Mouse (Mus musculus) ovary, postnatal 10 days (tissue): Measurements from ENCODE around the gene Chaf1a.

Source experiments
- DNase-seq: peaks from one replicate; pipeline ENCODE4 v3.0.0; 2022; ENCODE audit warnings: low spot score

The Chaf1a gene

DNA sequence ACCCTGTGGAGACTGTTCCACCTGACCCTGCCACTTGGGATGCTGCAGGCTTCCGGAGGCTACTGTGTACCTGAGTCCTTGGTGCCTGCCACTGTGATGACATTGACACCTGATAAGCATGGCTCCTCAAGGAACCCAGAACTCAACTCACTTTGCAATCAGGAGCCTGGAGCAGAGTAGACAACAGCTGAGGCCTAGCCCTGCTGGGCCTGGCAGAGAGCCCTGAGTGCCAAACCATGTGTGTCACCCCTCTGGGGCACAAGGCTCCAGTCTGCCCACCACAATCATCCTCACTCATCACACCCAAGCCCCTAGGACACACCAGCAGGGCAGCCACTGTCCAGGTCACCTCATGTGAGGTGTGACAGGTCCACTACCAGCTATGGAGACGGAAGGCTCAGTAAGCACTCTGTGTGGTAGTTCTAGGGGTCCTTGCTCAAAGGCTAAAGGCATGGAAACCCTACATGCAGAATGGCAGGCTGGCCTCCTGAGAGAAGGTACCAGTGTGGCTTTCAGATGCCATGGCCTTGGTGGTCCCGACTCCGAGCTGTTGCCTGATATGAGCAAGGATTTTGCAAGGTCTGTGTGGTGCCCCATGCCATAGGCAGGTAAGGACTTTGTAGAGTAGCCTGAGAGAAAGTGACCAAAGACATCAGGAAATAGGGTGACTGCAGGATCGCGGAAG, 19.7 kb upstream of the Chaf1a start:
- DNase-seq, result no peak

DNA sequence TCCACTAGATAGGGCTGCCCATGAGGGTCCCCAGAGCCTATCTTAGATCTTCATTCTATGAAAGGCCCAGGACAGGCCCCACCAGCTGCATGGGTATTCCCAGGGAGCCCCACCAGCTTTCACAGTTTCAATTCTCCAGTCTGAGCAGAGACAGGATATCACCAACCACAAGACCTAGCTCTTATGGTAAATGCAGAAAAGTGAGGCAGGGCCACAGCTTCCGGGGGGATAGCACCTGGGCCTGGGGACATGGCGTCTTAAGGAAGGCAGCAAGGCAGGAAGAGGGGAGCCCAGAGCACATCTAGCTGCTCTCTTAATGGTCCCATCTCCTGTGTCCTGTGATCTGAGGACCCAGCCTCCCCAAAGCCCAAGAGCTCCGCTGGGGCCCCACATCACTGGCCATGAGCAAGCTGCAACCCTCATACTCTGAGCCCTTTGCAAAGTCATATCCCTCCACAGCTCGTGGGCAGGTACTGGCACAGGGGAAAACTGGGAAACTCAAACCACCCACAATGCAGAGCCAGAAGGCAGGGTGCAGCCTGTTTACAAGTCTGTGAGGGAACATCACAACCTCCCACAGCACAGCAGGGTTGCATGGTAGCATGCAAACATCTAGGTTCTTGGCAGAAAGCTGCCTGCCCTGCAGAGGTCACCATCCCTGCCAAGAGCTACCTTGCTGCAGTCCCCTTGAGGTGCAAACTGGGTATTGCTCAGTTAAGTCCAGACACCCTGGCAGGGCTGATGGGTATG, 18.9 kb upstream of the Chaf1a start:
- DNase-seq, result no peak

DNA sequence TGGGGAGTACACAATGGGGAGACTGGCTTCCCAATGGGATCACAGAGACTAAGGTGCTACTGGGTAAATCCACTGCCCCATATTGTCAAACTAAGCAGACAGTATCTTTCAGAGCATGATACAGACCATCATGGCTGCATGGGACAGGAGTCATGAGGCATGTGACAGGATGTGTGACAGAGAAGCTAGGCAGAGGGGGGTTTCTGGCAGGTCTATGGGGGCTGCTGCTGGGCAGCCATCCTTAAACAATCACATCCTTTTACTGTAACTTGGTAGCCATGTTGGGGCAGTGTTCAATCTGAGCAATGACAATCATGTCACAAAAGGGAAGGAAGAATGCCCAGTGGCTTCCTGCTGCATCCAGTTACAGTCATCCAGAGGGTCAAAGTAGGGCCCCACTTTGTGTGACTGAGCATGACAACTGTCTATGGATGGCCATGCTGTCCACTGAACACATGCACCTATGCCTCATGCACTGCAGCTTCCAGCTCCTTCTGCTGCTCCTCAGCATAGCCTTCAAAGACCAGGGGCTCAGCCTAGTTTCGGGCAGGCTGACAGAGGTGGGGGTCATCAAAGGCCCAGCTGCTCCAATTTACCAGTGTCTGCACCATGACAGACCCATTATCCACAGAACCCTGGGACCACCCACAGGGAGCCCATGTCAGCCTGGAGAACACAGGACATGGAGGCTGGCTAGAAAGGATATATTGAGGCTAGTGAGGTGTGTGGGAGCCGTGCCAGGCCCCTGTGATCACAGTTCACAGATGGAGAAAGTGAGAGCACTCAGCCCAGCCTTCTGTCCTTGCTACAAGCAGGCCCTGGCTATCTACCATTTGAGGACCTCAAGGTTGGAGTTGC, 17.9 kb upstream of the Chaf1a start:
- DNase-seq, result no peak

GRCm38 (mm10) chr17:56022989-56023290, 17.3 kb upstream of the Chaf1a start:
- DNase-seq, result no peak

DNA sequence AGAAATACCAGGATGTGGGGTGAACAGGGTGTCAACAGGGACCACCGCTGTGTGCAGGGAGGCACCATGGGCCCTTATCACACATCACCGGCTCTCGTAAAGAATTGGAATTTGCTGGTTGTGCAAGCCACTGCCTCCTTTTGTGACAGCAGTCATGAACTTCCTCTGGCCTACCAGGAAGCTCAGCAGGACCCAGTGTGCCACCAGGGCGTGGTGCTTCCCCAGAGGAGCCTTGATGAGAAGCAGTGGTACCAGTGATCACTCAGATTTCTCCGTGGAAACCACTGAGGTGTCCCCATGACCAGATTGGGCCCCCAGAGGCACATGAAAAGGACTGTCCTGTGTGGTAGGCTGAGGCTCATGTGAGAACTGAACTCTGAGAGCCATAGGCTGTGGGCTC, 16.9 kb upstream of the Chaf1a start:
- no peak for DNase-seq

DNA sequence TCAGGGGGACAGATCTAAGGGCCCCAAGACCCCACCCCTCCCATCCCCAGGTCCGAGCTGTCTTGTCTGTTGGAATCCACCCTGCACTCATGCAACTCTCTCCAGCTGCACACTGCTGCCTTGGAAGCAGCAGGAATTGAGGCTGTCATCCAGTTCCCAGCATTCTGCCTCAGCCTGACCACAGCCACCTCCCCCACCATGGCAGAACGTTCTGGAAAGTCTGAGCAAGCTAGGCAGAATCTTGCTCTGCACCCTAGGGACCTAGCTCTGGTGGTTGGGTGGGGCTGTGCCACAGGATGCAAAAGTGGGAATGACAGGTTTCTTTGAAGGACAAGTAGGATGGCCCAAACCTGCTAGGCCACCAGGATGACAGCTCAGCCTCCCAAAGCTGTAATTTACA, 15.8 kb upstream of the Chaf1a start:
- DNase-seq, result no peak

GRCm38 (mm10) chr17:56024931-56025330, 15.3 kb upstream of the Chaf1a start:
- no peak for DNase-seq

- DNase-seq, result no peak
Observed at GRCm38 (mm10) chr17:56026303-56026702, 13.9 kb upstream of the Chaf1a start.

GRCm38 (mm10) chr17:56026881-56027280, 13.4 kb upstream of the Chaf1a start:
- no peak for DNase-seq

DNA sequence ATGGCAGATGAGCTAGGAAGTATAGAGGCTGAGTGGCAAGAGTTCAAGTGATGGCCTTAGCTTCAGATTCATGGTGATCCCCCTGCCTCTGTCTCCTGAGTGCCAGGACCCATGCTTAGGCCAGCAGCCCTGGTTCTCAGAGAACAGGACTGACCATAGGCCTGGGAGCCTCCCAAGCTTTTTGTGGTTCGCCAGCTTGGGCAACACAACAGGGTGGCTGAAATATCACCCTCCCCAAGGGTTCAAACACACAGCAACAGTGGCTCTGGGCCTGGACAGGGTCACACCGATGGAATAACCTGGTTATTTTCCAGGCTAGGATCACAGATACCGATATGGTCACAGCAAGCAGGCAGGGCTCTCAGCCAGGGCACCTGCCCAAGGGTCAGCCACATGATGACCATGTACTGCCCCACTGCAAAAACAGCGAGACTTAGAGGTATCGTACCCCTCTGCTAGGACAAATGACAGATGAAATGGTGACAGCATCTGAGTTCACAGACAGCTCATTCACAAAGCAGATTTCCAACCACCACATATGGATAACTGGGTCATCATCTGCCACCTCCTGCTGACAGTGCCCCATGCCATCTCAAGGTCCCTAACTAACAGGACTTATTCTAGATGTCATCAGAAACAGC, 12.3 kb upstream of the Chaf1a start:
- no peak for DNase-seq

DNA sequence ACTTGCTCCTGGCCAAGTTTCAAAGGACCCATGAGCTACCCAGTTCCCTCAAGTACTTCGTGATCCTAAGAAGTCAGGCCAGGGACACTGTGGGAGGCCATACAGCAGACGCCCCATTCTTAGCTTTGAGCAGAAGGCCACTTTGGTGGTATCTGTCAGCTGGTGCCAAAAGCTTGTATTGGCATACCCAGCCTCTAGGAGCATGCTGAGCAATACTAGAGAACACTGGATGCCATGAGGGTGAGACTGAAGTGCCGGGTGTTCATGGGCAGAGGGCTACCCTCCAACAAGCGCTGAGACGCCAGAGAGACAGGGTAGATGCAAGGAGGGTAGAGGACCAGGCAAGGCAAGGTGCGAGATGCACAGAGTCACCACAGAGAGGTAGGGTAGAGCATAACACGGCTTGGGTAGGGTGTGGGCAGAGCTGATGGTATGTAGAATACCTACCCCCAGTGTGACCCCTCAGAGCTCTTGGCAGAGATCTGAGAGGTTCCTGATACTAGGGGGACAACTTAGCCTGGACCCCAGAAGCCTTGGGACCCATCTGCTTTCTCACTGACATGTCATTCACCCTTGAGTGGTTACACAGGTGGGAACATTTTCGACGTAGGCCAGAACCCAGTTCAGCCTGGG, 9.9 kb upstream of the Chaf1a start:
- DNase-seq, result no peak

DNA sequence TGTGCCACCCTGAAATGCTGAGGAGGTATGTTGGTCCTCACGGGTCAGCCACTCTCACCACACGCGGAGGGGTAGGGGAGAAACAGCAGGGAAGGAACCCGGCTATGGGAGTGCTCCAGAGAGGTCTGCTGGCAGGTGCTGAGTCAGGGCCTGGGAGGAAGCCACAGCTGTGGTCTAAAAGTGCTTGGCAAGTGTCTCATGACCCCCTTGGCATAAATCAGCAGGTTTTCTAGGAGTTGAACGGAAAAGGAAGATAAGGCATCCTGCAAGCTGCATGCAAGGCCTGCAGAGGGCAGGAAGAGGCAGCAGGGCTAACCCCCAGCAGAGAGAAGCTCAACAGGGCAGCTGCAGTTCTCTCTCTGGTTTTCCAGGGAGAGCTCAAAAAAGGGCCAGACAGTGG, 9.3 kb upstream of the Chaf1a start:
- no peak for DNase-seq

DNA sequence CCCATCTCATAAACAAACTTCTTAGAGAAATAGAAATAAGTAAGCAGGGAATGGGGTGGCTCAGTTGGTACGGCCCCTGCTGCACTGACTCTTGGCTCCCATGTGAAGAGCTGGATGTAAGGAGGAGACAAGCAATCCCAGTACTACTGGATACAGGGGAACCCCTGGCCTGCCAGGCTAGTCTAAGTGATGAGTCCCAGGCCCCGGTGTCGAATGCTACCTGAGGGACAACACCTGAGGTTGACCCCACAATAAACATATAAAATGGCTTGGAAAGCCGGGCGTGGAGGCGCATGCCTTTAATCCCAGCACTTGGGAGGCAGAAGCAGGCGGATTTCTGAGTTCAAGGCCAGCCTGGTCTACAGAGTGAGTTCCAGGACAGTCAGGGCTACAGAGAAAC, 8.8 kb upstream of the Chaf1a start:
- DNase-seq, result no peak

- DNase-seq, result no peak
Observed at GRCm38 (mm10) chr17:56032127-56032733, 8.0 kb upstream of the Chaf1a start.

- DNase-seq, result no peak
Observed at GRCm38 (mm10) chr17:56032831-56033230, 7.4 kb upstream of the Chaf1a start.

DNA sequence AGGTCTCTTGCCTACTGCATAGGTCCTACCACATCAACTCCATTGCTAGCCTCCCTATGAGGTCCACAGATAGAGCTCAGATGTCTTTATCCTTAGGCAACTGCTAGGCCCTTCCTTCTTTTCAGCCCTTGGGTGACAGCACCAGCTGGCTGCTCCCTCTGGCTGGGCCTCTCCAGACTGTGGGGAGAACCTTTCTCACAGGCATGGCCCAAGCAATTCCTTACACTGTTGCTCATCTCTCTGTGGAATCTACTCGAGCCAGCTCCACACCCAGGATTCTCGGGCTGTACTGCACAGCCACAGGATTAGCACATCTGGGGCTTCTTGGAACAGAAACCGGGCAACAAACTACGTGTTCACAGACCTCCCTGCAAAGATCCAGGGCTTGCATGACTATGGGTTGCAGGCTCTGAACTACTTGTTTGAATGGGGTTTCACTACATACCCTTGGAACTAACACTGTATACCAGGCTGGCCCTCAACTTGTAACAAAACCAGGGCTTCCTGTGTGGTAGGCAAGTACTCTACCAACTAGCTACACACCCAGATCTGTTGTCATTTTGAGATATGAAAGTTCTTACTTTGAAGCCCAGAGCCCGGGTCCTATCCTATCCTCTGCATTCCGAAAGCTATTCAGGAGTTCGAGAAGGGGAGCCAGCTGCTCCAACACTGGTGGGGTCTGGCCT, 6.1 kb upstream of the Chaf1a start:
- DNase-seq, result no peak

- no peak for DNase-seq
Observed at GRCm38 (mm10) chr17:56034726-56035100, 5.5 kb upstream of the Chaf1a start.

DNA sequence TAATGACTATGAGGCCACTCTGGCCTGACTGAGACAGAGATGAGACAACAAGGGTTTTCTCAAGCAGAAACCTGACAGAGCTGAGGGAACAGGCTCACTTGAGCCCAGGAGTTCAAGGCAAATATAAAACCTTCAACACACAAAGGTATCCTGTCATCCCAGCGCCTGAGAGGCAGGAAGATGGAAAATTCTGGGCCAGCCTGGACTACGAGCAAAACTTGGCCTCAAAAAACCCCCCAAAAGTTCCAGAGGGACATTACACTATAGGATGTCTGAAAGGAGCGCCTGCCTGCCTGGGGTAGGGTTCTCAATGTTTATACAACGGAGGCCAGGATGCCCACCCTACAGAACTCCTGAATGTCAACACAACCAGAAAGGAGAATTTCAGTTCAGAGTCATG, 5.0 kb upstream of the Chaf1a start:
- DNase-seq, result no peak

DNA sequence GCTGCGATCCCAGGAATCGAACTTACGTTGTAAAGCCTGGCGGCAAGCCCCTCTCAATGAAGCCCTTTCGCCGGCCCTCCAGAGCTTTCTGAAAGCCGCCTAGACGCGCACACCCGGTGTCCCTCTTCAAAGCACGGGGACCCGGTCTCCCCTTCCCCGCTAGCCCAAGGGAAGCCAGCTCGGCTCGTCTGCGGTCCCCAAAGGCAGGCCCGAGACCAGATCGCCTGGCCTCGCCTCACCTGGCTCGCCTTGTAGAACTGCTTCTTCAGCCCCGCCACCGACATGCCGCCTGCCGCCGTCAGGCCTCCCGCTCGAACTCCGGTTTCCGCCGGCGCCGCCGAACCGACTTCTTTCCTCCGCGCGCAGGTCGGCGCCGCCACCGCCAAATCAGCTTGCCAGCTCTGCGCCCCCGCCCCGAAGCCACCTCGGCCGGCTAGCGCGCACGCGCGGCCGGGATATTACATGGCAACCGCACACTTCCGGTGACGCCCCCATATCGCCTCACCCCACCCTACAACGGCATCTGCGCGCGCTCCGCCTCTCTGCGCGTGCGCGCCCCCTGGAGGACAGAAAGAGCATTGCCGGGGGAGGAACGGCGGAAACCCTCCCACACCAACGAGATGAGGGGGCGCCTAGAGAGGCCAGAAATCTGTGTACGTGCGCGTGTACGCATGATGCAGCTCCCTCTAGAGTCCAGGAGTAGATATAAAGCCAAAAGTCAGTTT, 3.9 kb upstream of the Chaf1a start, which contains the start of gene Sh3gl1:
Gene Sh3gl1, minus strand, starts transcription at position 460 of the 725 bp plus-strand sequence.
- DNase-seq, result peak; percentile 97

- no peak for DNase-seq
Observed at GRCm38 (mm10) chr17:56036901-56037287, 3.3 kb upstream of the Chaf1a start.
